Mouse (Mus musculus): ENCODE measurements at regions not wholly inside any gene's neighbourhood (a gene's known extent, or its start where the extent isn't known, plus 50 kb on each side); places are given as distances from the start of the nearest gene placed in this dataset.

DNA sequence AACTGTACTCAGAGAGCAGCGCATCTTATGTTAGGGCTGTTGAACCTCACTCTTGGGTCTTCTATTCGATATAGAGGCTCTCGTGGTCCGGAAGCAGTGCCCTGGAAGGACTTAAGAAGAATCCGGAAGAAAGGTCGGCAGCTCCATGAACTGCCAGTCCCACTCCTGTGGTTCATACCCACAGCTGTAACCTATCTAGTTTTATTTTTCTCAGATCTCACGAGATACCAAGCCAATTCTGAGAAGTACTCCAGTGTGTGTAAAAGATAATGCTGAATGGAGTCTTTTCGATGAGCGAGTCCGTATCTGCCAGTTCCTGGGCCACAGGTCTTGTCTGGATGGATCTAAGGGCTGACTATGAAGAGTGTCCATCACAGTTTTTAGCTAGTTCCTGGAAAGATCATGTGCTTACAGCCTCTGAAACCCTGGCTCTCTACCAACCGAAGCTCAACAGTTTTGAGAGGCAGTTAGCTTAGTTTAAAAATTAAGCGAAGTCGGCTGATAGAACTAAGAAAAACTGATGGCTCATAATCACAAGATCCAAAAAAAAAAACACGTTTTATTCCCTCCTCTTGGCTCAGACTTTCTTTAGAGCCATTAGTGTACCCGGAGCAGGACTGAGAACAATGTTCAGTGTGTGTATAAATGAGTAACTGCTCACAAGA lies 86.5 kb upstream of the Abca1 start:
- no peak for TF ChIP-seq POLR2A (IDR thresholded peaks at IDR 0.05; ENCODE audit: borderline replicate concordance, extremely low read depth, low read depth, low read length)
- no peak for TF ChIP-seq CTCF (IDR thresholded peaks at IDR 0.05; ENCODE audit: insufficient read depth, low read length)
